Mouse (Mus musculus) ovary, postnatal 10 days (tissue): Measurements from ENCODE around the gene Erbb3.

ENCODE experiments used
- DNase-seq: peaks from one replicate; pipeline ENCODE4 v3.0.0; 2022; ENCODE audit warnings: low spot score

Gene Erbb3

DNA sequence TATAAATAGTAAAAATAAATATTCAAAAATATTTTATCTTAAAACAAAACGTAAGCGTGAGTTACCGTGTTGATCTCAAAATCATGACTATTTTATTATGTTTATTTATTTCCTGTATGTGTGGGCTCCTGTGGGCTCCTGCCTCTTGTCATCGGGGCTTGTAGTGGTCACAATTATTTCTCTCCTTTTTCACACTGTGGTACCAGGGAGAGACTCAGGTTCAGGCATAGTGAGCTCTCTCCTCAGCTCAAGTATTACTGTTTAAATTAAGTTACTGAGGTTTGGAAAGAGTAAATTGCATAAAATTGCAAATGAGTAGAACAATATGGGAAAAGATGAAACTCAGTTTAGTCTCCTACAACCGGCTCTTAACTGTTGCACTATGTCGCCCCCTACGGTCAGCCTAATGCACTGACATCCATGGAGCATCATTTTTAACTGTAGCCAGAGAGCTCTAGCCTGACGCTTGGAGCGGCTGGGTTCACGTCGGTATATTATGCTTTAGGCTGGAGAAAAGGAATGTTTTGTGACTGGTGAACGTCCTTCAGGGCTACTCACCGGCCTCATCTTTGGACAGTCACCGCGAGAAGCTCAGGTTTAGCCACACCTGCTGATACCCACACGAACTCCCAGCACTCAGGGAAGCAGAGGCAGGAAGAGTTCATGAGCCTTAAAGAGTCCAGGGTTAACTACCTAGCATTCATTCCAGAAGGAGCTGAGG is 23.1 kb upstream of the Erbb3 start:
- DNase-seq: peak; percentile 31

DNA sequence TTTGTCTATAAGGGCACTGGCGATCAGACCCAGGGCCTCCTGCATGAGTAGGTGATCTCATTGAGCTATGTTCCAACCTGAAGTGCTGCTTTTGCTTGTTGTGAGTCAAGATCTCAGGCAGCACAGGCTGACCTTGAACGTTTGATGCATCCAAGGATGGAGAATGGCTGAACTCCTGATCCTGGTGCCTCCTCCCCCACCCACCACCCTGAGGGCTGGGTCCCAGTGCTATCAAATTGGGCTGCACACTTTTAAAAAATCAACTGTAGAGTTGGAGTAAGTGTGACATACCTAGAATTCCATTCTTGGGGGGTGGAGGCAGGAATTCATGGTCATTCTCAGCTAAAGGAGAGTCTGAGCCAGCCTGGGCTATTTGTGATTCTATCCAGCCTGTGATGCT is 17.0 kb upstream of the Erbb3 start:
- no peak for DNase-seq

DNA sequence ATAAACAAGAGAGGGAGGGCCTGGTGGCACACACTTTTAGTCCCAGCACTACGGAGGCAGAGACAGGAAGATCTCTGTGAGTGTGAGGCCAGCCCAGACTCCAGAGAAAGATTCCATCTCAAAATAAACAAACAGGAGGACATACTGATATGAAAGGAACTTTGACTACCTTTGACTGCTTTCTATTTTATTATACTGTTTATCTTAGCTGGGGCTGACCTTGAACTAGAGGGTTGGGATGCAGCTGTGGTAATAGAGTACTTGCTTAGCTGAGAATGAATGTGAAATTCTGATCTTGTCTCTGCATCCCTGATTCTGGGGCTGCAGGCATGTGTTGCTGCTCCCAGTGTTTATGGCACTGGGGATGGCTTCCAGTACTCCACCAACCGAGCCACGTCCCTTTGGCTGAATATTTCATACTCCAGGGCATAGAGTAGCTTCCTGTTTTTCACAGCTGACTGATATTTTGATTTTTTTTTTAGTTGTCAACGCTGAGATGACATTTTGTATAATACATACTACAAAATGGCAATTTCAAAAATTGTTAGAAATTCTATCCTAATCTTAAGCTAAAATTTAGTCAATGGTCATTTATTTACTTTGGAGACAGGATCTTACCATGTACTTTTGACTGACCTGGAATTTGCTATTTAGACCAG is 13.1 kb upstream of the Erbb3 start:
- no peak for DNase-seq

DNA sequence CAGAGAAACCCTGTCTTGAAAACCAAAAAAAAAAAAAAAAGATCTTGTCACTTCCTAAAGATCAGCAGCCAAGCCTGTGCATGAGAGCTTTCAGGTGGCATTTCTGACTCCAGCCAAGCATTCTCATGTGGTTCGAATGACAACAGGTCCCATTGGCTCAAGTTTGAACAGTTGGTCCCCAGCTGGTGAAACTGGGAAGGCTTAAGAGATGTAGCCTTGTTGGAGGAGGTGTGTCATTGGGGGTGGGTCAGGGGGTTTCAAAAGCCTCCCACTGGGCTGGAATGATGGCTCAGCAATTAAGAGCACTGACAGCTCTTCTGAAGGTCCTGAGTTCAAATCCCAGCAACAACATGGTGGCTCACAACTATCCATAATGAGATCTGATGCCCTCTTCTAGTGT is 12.0 kb upstream of the Erbb3 start:
- no peak for DNase-seq

DNA sequence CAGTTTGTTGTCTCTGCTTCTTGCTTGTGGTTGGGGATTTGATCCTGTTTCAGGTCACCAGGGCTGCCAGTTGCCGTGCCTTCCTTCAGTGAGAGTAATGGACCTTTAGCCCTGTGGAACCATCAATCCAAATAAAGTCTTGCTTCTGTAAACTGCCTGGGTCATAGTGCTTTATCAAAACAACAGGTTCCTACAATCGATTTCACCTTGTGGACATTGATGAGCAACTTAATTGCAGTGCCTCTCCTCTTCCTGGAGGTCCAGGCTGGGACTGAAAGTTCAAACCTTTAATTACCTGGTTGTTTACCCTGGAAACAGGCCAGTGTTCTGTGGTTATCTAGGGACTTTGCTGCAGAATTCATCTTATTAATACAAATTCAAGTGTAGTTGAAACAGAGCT is 9.0 kb upstream of the Erbb3 start:
- no peak for DNase-seq

DNA sequence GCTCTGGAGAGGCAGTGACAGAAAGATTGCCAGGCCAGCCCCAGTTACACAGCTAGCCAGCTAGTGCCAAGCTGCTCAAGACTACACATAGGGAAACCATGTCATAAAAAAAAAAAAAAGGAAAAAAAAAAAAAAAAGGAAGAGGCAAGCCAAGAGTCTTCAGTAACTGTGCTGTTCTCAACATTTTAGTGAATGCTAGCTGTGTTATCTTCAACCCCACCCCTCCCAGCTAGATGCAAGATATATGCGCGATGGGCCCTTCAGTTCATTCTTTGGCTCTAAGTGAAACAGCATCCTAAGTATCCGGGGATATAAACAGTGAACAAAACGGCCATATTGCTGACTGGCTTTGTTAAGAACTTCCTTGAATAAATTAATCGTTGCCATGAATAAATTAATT is 3.3 kb upstream of the Erbb3 start:
- DNase-seq: no peak

DNA sequence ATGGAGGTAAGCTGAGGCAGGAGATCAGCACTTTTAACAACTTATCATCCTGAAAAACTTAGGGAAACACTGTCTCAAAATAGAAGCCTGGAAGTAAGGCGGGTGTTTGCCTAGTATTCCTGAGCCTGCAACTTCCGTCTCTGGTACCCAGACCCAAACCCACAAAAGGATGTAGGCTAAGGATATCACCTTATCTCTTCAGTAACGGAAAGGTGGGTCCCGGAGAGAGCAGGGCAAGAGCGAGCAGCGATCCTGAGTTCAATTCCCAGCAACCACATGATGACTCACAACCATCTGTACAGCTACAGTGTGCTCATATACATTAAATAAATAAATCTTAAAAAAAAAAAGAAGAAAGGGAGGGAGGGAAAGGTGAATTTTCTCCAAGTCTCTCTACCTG is 2.0 kb upstream of the Erbb3 start:
- no peak for DNase-seq

DNA sequence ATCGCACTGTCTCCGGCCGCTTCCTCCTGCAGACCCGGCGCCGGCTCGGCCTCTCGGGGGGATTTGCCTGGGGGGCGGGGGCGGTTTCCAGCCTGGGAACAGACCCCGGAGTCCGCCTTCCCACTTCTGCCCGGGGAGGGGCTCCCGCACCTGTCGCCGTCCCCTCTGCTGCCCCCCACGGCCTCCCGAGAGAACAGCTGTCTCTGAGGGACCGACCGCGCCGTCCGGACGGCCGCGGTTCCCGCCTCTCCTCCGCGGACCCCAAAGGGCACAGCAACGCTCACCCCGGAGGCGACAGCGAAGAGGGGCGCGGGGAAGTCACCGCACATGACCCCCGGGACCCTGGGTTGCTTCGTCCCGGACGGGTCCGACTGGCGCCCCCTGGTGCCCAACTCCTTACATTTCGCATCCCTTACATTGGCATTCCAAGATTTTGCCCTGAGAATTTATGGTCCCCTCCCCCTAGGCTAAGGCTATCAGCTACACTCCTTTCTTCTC is 790 bp upstream of the Erbb3 start:
- DNase-seq: peak; percentile 51

DNA sequence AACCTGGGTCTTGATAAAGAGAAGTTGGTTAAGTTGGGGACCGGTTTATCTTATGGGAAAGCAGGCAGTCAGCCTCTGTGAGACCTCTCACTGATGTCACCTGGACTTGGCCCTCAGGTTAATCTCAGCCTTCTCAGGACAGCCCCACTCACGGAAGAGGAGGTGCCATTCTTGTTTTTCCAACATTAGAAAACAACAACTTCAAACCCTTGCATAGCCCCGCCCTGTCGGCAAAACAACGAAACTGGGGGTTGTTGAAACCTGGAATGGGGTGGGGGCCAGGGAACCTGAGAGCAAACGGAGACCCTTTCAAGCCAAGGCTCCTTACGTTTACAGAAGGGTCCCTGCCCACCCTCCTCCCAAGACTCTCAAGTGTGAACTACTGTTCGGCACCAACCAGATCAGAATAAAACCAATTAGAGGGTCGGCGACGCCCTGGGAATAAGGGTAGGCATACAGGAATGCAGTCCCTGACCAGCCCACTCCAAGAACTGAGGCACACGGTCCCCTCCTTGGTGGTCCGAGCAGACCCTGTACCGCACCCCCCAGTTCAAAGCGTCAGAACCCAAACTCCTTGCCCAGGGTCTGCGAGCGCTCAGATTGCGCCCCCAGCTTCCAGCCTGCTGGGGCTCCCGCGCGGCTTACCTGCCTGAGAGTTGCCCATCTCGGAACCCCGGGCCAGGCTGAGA is 533 bp downstream of the Erbb3 start:
- no peak for DNase-seq

DNA sequence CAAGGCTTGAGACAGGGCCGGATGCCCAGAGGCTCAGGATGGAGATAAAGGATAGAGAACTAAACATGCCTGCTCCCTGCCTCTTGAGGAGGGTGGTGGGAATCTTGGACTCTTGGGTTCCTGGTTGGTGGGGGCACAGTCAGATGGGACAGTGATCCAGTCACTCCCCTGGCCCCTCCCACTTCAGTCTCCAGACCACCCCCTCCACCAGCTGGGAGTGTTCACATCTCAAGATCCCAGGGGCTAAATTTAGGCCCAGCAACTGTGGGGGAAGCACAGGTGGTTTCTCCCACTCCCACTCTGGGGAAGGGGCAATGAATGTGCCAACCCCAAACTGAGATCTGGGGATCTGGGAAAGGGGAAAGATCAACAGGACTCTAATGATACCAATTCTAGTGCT is 1.3 kb downstream of the Erbb3 start:
- no peak for DNase-seq

DNA sequence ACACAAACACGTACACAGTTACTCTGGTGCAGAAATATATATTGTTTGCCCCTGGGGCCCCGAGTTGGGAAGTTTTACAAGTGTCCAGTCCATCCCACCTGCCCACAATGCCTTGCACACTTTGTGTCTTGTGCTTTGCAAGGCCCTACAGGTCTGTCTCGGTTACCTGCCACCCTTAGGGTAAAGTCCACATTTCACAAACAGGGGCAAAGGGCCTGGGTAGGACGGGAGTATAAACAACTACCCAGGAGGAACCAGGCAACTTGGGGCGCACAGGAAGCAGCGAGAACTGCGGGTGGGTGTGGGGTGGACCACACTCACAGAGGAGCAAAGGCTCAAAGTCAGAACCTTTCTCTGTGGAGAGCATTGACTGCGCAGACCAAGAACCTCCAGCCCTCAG is 1.8 kb downstream of the Erbb3 start:
- DNase-seq: no peak

DNA sequence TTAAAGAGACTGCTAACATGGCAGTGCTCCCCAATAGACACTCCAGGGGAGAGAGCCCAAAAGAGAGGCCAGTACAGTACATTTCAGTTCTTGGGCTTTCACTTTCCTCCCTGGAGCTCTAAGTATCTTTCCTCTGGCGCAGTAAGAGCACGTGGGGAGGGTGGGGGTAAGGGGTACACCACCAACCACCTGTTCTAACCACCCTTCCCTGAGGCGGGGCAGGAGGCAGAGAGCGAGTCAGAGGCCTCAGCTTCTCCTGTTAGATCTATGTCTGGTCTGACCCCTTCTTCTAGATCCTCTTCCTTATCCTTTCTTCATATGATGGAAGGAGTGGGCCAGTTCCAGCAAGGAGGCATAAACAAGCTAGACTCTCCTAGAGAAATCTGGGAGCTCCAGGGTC is 2.3 kb downstream of the Erbb3 start:
- no peak for DNase-seq

DNA sequence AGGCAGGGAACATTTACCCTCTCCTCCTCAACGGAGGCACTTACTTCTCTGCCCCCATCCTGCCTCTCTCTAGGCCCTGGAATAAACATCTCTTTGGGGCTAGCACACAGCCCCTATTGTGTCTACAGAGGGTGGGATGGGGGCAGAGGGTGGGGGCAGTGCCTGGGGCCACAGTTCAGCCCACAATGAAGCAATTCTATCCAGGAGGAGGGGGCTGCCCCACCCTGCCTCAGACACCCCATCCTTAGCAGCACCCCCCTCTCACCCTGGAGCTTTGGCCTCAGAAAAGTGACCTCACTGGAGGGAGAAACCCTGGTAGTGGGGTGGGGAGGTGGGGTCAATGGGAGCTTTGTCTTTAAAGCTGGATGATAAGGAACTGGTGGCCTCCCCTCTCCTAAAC is 2.9 kb downstream of the Erbb3 start:
- DNase-seq: no peak

DNA sequence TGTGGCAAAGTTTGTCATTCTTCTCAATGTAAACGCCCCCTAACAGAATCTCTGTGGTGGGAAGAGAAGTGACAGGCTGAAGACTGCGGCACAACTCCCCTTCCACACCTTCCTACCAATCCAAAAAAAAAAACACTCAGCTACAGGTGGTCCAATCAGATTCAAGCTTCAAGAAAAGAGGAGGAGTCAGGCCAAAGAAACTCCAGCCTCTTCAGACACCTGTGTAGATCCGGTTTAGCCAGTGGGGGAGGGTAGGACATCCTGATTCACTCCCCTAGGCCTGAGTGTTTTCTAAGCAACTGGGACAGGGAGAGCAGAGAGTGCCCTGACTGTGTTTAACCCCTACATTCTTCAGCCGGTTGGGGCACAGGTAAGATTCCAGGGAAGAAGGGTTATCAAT is 5.1 kb downstream of the Erbb3 start:
- no peak for DNase-seq

DNA sequence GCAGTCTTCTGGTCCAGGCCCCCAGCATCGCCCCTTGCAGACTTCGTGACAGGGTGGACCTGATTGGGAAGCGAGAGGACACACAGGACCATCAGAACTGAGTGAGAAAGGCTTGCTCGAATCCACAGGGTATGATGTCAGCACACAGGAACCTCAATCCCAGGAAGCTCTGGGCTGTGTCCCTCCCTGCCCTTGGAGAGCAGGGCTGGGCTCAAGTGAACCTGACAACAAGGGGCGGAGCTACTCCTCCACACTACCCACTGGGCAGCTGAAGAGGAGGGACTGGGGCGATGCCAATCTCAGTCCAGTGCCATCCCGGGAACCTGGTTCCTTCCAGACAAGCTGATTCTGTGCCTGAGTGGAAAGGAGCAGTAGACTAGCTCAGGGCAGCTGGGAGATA is 5.8 kb downstream of the Erbb3 start:
- DNase-seq: no peak

DNA sequence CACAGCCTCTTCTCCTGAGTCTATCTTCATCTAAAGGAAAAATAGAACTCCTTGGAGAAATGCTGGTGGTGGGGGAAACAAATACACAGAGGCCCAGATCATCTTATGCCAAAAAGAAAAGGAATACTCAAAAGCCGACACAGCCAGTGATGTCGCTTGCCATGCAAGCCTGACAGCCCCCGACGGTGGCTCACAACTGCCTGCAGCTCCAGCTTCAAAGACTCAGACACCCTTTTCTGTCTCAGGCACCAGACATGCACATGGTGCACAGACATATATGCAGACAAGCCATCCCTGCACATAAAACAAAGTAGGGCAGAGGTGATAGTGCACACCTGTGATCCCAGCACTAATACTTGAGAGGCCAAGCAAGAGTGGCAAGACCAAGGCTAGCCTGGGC is 9.7 kb downstream of the Erbb3 start:
- no peak for DNase-seq

DNA sequence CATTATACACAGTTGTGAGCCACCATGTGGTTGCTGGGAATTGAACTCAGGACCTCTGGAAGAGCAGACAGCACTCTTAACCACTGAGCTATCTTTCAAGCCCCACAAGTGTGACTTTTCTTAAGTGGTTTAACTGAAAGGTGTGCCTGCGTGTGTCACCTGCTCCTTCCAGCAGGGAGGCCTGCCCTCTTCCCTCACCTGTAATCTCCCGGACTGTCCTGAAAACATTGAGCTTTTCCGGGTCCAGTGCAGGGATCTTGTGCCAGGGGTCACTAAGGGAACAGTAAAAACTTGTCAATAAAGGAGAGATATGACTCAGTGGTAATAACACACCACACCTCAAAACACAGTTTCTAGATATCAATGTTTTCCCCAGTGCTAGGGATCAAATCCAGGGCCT is 10.2 kb downstream of the Erbb3 start:
- no peak for DNase-seq

DNA sequence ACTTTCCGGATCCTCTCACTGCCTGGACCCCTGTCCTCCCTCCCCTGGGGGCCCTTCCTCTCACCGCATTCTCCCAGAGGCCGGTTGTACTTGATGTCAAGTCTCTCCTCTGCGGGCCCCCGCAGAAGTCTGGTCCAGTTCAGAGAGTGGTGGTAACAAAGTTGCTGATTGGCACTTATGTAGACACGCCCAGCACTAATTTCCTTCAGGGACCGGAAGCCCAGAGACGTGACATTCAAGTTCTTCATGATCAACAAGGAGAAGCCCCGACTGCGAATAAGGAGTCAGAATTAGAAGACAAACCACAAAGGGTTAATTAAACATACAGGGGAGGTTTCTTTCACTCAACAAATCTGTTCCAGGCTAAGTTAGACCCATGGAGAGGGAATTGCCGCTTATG is 11.1 kb downstream of the Erbb3 start:
- no peak for DNase-seq

DNA sequence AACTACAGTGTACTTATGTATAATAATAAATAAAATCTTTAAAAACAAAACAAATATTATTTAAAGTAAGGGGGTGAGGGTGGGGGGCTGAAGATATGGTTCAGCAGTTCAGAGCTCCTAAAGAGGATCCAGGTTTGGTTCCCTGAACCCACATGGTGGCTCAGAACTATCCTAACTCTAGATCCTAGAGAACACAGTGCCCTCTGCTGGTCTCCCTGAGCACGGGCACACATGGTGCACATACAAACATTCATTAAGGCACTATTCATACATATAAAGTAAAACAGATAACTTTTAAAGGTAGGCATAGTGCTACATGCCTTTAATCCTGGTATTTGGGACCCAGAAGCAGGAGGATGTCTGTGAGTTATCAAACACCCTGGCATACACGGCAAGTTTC is 14.4 kb downstream of the Erbb3 start:
- DNase-seq: no peak

DNA sequence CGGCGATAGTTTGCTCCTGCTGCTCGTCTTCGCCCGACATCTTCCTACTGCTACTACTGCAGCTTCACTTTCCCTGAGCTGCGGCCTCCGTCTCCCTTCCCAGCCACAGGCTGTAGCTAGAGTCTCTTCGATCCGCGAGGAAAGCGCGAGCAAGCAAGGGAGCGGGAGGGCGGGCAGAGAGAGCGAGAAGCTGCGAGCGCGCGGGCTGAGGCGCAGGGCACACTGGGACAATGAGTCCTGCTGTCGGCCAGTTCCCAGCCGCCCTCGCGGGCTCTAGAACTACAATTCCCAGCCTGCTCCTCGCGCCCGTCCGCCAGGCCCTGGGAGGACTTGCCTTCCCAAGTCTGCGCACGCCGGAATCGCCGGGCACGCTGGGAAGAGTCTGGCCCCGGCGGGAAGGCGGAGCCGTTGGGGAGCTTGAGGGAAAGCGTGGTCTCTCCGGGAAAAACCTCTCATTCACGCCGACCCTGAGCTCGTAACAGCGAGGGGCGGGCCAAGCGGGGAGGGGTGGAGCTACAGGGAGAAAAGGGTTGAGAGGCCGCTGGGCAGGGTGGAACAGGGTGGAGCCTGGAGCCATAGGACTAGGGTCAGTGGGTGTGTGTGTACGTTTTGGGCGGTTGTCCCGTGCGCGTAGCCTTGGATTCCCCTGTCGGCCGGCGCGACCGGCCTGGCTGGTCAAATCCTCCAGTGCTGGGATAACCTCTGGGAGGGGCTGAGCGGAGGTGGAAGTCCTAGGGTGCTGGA is 23.5 kb downstream of the Erbb3 start, which contains the start of gene Pa2g4:
Gene Pa2g4 (minus strand): TSS at position 200 of the 744 bp plus-strand sequence.
- peak; percentile 86 for DNase-seq

DNA sequence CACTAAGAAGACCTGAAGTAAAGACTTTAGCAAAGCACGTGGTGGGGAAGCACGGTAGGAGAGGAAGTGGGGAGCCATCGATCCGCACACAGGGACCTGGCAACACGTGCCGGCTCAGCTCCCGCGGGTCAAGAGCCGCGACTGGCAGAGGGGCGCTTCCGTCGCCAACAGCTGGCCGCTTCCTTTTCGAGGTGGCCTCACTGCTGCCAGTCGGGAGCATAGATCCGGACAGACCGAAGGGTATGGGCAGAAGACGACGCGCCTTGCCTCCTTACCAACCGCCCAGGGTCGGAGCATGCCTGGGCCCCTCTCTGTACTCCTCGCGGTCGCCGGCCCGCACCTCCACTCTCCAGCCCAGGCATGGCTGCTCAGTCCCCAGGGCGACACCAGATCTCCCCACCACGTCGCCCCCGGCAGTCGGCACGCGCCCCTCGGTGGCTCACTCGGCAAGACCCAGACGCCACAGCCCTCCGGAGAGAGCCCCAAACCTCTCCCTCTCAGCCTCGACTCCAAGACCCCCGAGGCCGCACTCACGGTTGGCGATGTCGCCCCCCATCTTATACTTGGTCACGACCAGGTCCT is 24.2 kb downstream of the Erbb3 start:
- DNase-seq: no peak

DNA sequence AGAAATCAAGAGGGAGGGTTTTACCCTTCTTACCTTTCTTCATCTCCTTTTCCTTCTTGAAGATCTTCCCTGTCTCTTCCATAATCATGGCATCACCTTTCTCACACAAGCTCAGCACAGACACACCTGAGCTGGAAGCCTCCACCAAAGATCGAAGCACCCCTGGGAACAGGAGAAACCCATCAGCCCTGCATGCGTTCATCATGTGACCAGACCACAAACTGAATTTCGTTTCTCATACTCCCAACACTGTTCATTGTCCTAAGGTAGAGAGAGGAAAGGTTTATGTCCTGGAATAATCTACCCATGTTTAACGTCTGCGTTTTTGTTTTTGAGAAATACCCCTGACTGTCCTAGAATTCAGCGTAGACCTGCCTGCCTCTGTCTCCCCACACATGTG is 25.9 kb downstream of the Erbb3 start:
- DNase-seq: no peak
